Mouse (Mus musculus) right cerebral cortex, postnatal 14 days (tissue): ENCODE measurements around the gene Otud7b.
"Not testable (repeated sequence)": the region's sequence is repeated elsewhere in the genome, so short reads cannot be mapped to it uniquely, and the experiment has no call there.

Experiments
- DNase-seq: peaks from one replicate; pipeline ENCODE4 v3.0.0; 2022

Gene Otud7b

GRCm38 (mm10) chr3:96152611-96153010, 48.3 kb downstream of the Otud7b start:
- DNase-seq, result no peak

- no peak for DNase-seq
Measured at GRCm38 (mm10) chr3:96155501-96155900, 51.2 kb downstream of the Otud7b start.

- no peak for DNase-seq
Measured at GRCm38 (mm10) chr3:96159820-96160219, 55.5 kb downstream of the Otud7b start.

GRCm38 (mm10) chr3:96160222-96160802, 56.0 kb downstream of the Otud7b start:
- no peak for DNase-seq

- DNase-seq, result peak; percentile 47
Measured at GRCm38 (mm10) chr3:96160803-96161516, 56.6 kb downstream of the Otud7b start.

GRCm38 (mm10) chr3:96161869-96162840, 57.8 kb downstream of the Otud7b start, which contains the start of gene Mtmr11:
TSS of gene Mtmr11 (plus strand) at chr3:96162004.
- no peak for DNase-seq

GRCm38 (mm10) chr3:96163040-96163439, 58.7 kb downstream of the Otud7b start:
- DNase-seq, result no peak

- DNase-seq, result no peak
Measured at GRCm38 (mm10) chr3:96168466-96169158, 64.3 kb downstream of the Otud7b start.

GRCm38 (mm10) chr3:96170276-96170675, 65.9 kb downstream of the Otud7b start:
- no peak for DNase-seq

GRCm38 (mm10) chr3:96170976-96171545, 66.7 kb downstream of the Otud7b start:
- DNase-seq, result no peak

GRCm38 (mm10) chr3:96171583-96172196, 67.4 kb downstream of the Otud7b start:
- DNase-seq, result no peak

- peak; percentile 80 for DNase-seq
Measured at GRCm38 (mm10) chr3:96172197-96173178, 68.2 kb downstream of the Otud7b start, which contains the start of gene Sf3b4. TSS of gene Sf3b4 (plus strand) at chr3:96172332.

GRCm38 (mm10) chr3:96173185-96173584, 68.9 kb downstream of the Otud7b start:
- no peak for DNase-seq

GRCm38 (mm10) chr3:96174042-96174441, 69.7 kb downstream of the Otud7b start:
- not testable (repeated sequence) for DNase-seq

- DNase-seq, result no peak
Measured at GRCm38 (mm10) chr3:96175251-96175650, 70.9 kb downstream of the Otud7b start.

- DNase-seq, result no peak
Measured at GRCm38 (mm10) chr3:96178427-96178826, 74.1 kb downstream of the Otud7b start.

GRCm38 (mm10) chr3:96178902-96179301, 74.6 kb downstream of the Otud7b start:
- no peak for DNase-seq

GRCm38 (mm10) chr3:96179531-96179930, 75.2 kb downstream of the Otud7b start:
- no peak for DNase-seq

GRCm38 (mm10) chr3:96180727-96181477, 76.6 kb downstream of the Otud7b start, which contains the start of gene Sv2a:
TSS of gene Sv2a (plus strand) at chr3:96181151.
- peak; percentile 82 for DNase-seq
